Mouse (Mus musculus): ENCODE measurements around the gene Ugt2b36.

DNA sequence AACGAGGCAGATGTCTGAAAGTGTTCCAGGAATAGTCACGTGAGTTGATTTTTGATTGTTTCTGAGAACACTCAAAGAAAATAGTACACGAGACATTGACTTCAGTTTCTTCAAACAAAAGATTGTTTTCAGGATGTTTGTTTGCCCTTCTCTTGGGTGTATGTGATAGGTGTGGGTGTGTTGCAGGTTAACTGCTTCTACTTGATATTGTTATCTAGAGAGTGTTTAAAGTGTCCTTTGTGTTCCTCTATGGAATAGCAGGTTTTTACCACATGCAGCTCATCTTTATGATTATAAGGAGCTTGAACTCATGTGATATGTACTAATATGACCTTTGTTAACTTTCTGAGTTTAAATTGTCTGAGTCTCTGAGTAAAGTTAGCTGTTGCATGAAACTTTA, 6.1 kb downstream of the Ugt2b36 start:
- TF ChIP-seq POLR2A (IDR thresholded peaks at IDR 0.05; ENCODE audit: control insufficient read depth, low read depth, low read length) = no peak
- TF ChIP-seq CTCF (IDR thresholded peaks at IDR 0.05; ENCODE audit: control insufficient read depth, insufficient read depth, insufficient replicate concordance, low read depth, low read length) = no peak

Measured in testis, adult 2 months (tissue).